Mouse (Mus musculus) large intestine, adult 2 months (tissue): Measurements from ENCODE around the gene Slc24a4. TPM values are rescaled to one million over a fixed set of nuclear protein-coding genes. Genes with fewer than 3 reads are reported as not detected.

Source experiments
- DNase-seq: peaks from one replicate; pipeline ENCODE4 v3.0.0-alpha.2; 2012; ENCODE audit warnings: low read depth, low spot score
- WGBS: fragments of 180-500 bp; shearing (Covaris S2); methylation state at CpG from one replicate; pipeline ENCODE4 v1.1.7; 2018; 5-methylcytosine and 5-hydroxymethylcytosine counted together
- polyA plus RNA-seq: library from polyadenylated mRNA; depleted of rRNA; stranded (reverse); fragments of >200 nt; gene quantifications from 2 replicates; pipeline ENCODE4 v1.2.3, GENCODE M21; 2012; rRNA removed

Slc24a4 gene
- polyA plus RNA-seq, 1 experiment, result 0.05 TPM

GRCm38 (mm10) chr12:102299209-102299608 is 170.7 kb downstream of the Slc24a4 start:
- 38% methylated on average over 5 of the region's 5 CpGs for WGBS
- DNase-seq, result no peak

DNA sequence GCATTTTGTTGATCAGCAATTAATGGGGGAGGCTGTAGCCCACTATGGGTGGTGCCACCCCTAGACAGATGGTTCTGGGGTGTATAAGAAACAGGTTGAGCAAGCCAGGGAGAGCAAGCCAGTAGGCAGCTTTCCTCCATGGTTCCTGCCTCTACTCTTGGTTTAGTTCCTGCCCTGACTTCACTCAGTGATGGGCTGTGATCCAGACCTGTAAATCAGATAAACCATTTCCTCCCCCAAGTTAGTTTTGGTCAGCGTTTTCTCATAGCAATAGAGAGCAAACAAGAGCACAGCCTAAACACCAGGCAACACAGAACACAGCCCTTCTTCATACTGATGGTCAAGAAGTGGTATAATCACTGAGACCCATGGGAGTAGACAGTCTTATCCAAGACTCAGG is 173.1 kb downstream of the Slc24a4 start:
- DNase-seq, result no peak
- 42% methylated on average over 1 of the region's 1 CpGs for WGBS

- 78% methylated on average over 9 of the region's 9 CpGs for WGBS
- DNase-seq, result no peak
These were observed 173.8 kb downstream of the Slc24a4 start for GRCm38 (mm10) chr12:102302322-102302721.

DNA sequence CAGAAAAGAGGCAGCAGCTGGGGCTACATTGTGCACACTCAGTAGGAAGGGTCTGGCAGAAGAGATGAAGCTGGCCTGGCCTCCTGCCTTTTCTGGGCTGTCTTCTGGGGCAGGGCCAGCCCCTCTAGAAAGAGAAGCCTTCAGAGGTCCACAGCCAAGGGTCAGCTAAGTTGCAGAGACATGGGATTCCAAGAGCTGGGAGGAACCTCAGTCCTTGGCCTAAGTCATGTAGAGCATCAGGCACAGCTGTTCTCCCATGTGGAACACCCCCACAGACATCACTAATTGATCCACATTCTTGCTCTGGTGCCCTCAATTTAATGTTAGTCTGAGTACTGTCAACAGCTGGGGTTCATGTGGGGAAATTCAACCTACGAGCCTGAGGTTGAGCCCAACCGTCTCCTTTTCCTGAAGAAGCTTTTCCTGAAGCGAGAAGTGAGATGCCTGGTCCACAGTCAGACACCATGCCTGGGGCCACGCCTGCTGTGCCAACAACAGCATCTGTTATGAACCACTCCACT is 174.4 kb downstream of the Slc24a4 start:
- no peak for DNase-seq
- 60% methylated on average over 4 of the region's 4 CpGs for WGBS

- 56% methylated on average over 7 of the region's 7 CpGs for WGBS
- no peak for DNase-seq
These were observed 175.3 kb downstream of the Slc24a4 start for GRCm38 (mm10) chr12:102303867-102304266.

GRCm38 (mm10) chr12:102305069-102305836 is 176.7 kb downstream of the Slc24a4 start:
- WGBS, result 21% methylated on average over 10 of the region's 10 CpGs

DNA sequence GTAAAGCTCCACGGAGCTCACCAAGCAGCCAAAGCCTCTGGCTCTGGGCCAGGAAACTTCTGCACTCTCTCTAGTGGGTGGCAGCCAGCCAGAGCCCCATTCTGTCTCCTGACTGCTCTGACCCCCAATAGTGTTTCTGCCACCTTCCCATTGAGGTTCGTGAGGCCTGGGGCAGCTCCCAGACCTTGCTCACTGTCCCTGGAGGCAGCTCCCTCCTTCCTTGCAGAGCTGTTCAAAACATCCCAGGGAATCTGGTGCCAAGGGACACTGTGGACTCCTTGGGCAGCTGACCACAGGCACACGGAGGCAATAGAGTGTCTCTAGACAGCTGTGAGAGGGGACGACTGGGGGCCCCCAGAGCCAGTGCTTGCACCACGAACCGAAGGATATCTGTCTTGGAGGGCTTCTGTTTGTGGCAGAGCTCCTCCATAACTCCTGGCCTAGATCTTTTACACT is 179.5 kb downstream of the Slc24a4 start:
- WGBS, result 57% methylated on average over 6 of the region's 6 CpGs

More at GRCm38 (mm10) chr12:102305069-102305836, 176.7 kb downstream of the Slc24a4 start:
- no peak for DNase-seq

DNA sequence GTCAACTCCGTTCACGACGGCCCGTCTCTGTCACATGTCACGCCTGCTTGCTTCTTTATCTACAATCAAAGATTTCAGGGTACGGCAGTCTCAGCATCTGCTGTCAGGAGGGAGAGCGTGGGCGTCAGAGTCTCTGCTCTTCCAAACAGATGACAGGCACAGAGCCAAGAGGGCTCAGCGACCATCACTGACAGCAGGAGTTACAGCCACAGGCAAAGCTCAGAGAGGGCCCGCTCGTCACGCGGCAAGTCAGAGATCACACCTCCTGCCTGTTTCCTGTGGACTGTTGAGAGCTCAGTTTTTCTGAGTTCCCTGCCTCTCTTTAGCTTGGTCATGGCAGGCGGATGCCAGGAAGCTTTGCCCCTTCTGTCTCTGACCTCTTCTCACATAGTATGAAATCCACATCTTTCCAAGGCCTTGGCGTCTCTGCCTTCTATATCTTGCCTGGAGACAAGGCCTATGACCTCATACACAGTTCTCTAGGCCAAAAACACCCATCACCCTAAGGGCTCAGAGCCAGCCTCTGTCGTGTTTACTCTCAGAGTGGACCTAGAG is 180.0 kb downstream of the Slc24a4 start:
- WGBS, result 61% methylated on average over 16 of the region's 16 CpGs
- DNase-seq, result no peak

More for the DNA sequence above, 179.5 kb downstream of the Slc24a4 start:
- DNase-seq, result no peak

GRCm38 (mm10) chr12:102309099-102309799 is 180.7 kb downstream of the Slc24a4 start:
- 93% methylated on average over 11 of the region's 11 CpGs for WGBS
- no peak for DNase-seq

- DNase-seq, result no peak
- 82% methylated on average over 8 of the region's 8 CpGs for WGBS
These were observed 181.3 kb downstream of the Slc24a4 start for GRCm38 (mm10) chr12:102309800-102310195.

GRCm38 (mm10) chr12:102310261-102310660 is 181.7 kb downstream of the Slc24a4 start:
- DNase-seq, result no peak
- WGBS, result 96% methylated on average over 3 of the region's 3 CpGs

DNA sequence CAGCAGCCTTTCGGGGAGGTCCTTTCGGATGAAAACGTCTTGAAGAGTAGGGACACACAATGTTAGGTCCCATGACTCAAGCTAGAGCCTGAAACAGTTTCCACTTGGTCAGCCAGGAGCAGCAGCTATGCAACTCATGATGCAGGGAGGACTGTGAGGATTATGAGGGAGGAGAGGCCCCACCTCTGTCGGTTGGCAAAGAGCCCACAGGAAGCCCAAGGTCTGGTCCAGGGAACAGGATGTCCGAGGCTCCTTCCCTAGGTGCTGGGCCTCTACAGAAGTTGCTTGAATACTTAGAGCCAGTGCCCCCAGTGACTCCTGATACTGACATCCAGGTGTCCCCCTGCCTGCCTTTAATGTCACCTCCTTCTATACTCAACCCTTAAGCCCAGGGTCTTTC is 182.9 kb downstream of the Slc24a4 start:
- WGBS, result 77% methylated on average over 5 of the region's 5 CpGs
- DNase-seq, result no peak

Other genes starting within 250 kb of the Slc24a4 start
- 2.7 and 4.4 TPM in 2 replicates for gene Trip11, start 215.5 kb upstream of the Slc24a4 start, polyA plus RNA-seq
- gene Atxn3, start 170.5 kb upstream of the Slc24a4 start, polyA plus RNA-seq, result 2.4 and 3.2 TPM in 2 replicates
- 3.5 and 4.6 TPM in 2 replicates for gene Cpsf2, start 152.7 kb upstream of the Slc24a4 start, polyA plus RNA-seq
- 6.8 and 9.1 TPM in 2 replicates for gene Rin3, start 154.3 kb downstream of the Slc24a4 start, polyA plus RNA-seq